Mouse (Mus musculus) stomach, postnatal 0 days (tissue): Measurements from ENCODE around the gene Amdhd1.

ENCODE experiments used
- CTCF ChIP-seq: IDR thresholded peaks from 2 replicates; pipeline ENCODE4 v1.5.1; 2016; ENCODE audit warnings: antibody characterized with exemption, low read depth, mild to moderate bottlenecking, moderate library complexity
- EP300 ChIP-seq: optimal IDR thresholded peaks from 2 replicates; pipeline ENCODE3; 2016; ENCODE audit warnings: antibody characterized with exemption

DNA sequence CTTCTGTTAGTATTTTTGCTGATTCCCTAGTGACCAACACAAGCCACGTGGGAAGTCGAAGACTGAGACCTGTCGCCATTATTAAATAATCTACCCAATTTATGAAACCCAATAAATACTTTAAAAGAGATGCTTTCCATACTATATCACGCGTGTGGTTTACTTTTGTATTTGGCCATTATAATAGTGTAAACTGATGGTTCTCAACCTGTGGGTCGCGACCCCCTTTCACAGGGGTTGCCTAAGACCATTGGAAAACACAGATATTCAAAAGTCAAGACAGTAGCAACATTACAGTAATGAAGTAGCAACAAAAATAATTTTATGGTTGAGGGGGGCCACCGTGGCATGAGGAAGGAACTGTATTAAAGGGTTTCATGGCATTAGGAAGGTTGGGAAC is 20.7 kb downstream of the Amdhd1 start:
- TF ChIP-seq CTCF = no peak
- no peak for TF ChIP-seq EP300
